Mouse (Mus musculus): ENCODE measurements around the gene Rhod.
A peak's percentile ranks its signal among the peaks of the same experiment; 100 is the strongest.
"Not testable (repeated sequence)": the region's sequence is repeated elsewhere in the genome, so short reads cannot be mapped to it uniquely, and the experiment has no call there.

Gene Rhod

DNA sequence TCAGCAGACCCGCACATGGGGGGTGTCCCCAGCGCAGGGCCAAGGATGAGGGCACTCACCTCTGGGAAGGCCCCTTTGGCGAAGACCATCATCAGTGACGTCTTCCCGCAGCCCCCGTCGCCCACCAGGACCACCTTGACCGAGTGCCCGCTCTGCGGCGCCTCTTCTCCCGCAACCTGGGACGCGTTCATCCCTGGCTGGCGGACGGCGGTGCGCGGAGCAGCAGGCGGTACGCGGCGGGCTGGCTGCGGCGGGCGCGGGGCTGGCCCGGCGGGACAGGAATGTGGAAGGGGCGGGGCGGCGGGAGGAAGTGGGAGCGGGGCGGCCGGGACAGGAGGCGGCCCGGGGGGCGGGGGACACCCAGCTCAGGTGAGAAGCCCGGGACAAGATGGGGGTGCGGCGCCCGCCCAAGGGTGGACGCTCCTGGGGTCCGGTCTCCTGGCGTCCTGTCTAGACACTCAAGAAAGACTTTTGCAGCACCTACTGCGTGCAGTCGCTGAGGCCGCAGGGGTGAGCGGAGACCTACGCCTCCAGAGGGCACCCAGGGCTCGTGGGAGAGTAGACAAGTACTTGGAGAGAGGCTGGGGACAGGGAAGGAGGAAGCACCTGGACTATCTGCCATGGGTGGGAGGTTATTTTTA, at the start of gene Rhod:
Rhod (minus strand) TSS at position 272 of the 641 bp plus-strand sequence.
- DNase-seq (ENCODE audit: extremely low spot score): peak; percentile 71

DNA sequence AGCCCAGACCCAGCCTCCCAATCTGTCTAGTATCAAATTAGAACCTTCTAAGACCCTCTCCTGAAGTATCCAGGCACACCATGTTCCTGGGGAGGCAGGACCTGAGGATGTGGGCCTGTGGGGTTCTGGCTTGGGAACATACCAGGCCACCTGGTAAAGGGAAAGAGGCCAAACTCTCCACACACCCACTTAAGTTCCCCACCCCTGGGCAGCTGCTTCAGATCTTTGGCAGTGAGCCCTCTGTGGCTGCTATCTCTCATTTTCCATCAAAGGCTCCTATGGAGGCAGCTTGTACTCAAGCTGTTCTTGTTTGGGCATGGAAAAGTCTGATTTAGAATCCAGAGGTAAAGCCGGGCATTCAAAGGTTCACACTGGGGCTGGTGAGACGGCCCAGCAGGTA, 48.6 kb upstream of the Rhod start:
- DNase-seq (ENCODE audit: extremely low spot score): no peak

- DNase-seq (ENCODE audit: extremely low spot score): no peak
Observed at GRCm38 (mm10) chr19:4485006-4485405, 45.8 kb upstream of the Rhod start.

GRCm38 (mm10) chr19:4482111-4482859, 43.1 kb upstream of the Rhod start:
- no peak for DNase-seq (ENCODE audit: extremely low spot score)

DNA sequence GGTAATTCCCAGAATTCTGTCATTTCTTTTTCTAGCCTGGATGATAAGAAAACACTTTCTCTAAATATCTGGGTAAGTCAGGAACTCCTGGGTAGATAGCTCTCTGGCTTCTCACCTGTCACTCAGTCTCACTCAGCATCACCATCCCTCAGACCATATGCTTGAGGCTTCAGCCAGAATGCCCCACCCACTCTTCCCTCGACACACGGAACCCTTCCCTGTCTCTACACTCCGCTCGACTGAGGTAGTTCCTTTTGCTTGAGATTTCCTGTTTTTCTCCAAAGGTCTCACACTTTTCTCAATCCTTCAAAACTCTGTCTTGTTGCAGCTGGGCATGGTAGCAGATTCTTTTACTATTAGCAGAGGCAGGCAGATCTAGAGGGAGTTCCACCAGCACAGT, 42.1 kb upstream of the Rhod start:
- no peak for DNase-seq (ENCODE audit: extremely low spot score)

- no peak for DNase-seq (ENCODE audit: extremely low spot score)
Observed at GRCm38 (mm10) chr19:4480041-4480440, 40.8 kb upstream of the Rhod start.

GRCm38 (mm10) chr19:4478190-4478516, 38.9 kb upstream of the Rhod start:
- peak; percentile 29 for DNase-seq (ENCODE audit: extremely low spot score)

- peak; percentile 20 for DNase-seq (ENCODE audit: extremely low spot score)
Observed at GRCm38 (mm10) chr19:4477345-4478189, 38.3 kb upstream of the Rhod start, which contains the start of gene Syt12. Gene Syt12 (minus strand): TSS chr19:4477447.

DNA sequence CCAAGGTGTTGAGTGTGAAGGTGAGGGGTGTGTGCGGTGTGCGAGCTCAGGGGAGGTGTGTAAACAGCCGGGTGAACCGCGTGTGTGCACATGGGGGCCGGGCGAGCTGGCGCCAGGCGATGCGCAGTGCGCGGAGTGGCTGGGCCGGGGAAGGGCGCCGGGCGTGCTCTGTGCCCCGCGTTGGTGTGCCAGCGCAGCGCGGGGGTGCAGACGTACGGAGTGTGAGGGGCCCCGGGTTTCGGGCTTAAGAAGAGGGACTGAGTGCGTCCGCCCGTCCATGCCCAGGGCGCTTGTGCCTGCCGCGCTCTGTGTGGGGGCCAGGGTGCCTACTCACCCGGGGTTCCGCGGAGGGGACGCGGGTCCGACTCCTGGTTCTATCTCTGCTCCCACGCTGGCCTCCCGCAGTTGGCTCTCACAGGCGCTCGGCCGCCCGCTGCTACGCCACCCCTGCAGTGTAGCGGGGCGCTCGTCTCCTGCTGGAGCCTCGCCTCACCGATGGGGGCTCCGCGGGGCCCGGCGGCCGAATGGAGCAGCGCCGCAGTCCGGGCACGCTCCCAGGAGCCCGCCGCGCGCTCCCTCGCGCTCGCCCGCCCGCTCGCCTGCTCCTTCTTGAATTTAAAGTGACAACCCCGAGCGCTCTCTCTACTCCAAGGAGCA, 37.5 kb upstream of the Rhod start:
- peak; percentile 39 for DNase-seq (ENCODE audit: extremely low spot score)

- DNase-seq (ENCODE audit: extremely low spot score): no peak
Observed at GRCm38 (mm10) chr19:4475224-4475925, 36.1 kb upstream of the Rhod start.

DNA sequence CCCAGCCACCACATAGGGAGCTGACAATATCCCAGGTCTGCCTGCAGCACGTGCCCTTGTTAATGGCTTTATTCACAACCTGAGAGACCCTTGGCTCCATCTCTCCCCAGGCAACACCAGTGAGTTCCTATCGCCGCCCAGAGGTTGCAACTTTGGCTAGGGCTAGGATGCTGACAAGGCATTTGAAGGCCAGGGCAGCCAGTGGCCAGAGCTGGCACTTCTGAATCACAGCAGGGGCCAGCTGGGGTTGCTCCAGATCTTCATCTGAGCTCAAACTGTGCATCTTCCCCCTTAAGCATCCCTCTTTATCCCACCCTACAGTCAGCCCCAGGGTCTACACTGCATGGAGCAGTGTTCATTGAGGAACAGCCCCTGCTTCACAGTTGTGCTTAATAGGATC, 35.5 kb upstream of the Rhod start:
- DNase-seq (ENCODE audit: extremely low spot score): no peak

DNA sequence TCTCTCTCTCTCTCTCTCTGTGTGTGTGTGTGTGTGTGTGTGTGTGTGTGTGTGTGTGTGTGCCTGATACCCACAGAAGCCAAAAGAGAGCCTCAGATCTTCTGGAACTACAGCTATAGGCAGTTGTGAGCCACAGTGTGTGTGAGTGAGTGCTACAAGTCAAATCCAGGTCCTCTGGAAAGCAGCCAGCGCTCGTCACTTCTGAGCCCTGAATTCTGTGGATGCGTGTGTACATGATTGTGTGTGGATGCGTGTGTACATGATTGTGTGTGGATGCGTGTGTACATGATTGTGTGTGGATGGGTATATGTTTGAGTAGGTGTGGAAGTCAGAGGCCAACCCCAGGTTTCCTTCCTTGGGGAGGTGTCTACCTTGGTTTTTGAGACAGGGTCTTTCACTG, 34.3 kb upstream of the Rhod start:
- no peak for DNase-seq (ENCODE audit: extremely low spot score)

DNA sequence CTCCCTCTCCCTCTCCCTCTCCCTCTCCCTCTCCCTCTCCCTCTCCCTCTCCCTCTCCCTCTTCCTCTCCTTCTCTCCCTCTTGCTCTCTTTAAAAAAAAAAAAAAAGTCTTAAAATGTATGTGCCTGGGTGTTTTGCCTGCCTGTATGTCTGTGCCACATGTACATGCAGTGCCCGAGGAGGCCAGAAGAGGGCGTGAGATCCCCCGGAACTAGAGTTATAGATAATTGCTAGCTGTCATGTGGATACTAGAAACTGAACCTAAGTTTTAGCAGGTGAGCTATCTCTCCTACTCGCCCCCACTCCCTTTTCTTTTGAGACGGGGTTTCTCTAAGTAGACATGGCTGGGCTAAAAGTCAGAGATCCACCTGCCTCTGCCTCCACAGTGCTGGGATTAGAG, 29.1 kb upstream of the Rhod start:
- no peak for DNase-seq (ENCODE audit: extremely low spot score)

DNA sequence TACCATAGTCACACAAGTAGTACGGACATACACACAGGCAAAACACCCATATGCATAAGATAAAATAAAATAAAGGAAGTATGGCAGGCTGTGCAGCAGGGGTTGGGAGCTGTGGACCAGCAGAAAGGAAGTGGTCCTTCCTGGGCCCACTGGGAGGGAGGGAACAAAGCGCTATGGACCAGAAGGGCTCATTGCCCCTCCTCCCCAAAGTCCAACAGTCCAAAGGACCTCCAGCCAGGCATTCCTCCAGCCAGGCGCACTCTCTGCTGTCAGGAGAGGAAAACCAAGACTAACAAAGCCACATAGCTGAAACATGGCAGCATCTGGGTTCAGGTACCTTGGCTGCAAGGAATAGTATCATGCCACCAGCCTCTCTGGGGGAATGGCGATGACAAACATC, 25.4 kb upstream of the Rhod start:
- DNase-seq (ENCODE audit: extremely low spot score): no peak

GRCm38 (mm10) chr19:4461981-4462380, 22.7 kb upstream of the Rhod start:
- no peak for DNase-seq (ENCODE audit: extremely low spot score)

DNA sequence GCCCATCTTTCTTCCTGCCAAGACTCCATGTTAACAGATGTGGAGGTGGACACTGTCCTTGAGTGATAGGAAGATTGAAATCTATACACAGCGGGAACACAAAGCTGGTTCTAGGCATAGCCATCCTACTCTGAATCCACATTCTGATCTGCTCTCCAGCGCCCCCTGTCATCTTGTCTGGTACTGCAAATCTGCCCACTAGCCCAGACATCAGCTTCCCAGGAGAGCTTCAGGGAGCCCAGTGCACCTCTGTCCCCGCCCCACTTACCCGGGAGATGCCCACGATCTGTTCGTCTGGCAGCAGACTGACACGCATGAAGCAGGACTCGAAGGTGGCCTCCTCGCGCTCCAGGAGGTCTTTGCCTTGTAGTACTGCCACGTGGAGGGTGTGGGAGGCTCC, 17.0 kb upstream of the Rhod start:
- peak; percentile 73 for DNase-seq (ENCODE audit: extremely low spot score)

GRCm38 (mm10) chr19:4455071-4455800, 16.0 kb upstream of the Rhod start:
- no peak for DNase-seq (ENCODE audit: extremely low spot score)

GRCm38 (mm10) chr19:4454040-4454439, 14.8 kb upstream of the Rhod start:
- DNase-seq (ENCODE audit: extremely low spot score): not testable (repeated sequence)

GRCm38 (mm10) chr19:4452525-4452924, 13.3 kb upstream of the Rhod start:
- DNase-seq (ENCODE audit: extremely low spot score): no peak

- DNase-seq (ENCODE audit: extremely low spot score): no peak
Observed at GRCm38 (mm10) chr19:4451965-4452364, 12.7 kb upstream of the Rhod start.

DNA sequence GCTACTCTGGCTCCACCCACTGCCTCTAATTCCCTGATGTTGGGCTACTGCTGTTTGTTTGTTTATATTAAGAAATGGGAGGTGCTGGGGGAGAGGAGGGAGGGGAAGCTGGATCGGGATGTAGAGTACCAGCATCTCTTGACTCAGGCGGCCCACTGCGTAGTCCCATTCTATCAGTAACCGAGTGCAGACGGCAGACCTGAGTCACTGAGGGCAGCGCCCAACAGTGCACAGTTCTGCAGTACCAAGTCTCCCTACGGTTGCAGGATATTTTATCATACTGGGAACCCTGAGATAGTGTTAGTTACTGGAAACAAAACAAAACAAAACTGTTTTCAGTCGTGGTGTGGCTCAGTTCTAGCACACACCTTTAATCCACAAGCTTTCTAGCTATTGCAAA, 11.9 kb upstream of the Rhod start:
- no peak for DNase-seq (ENCODE audit: extremely low spot score)

Measured in embryo, embryonic 9.5 days (tissue).